Mouse (Mus musculus) lung, postnatal 36 days (tissue): Measurements from ENCODE around the gene Acvr1.

Source experiments
- DNase-seq: peaks from one replicate; pipeline ENCODE4 v3.0.0; 2022; ENCODE audit warnings: mixed read lengths

Acvr1 gene

GRCm38 (mm10) chr2:58516000-58516399 is 51.0 kb downstream of the Acvr1 start:
- DNase-seq: no peak

- DNase-seq: no peak
Measured at GRCm38 (mm10) chr2:58514489-58514888, 52.5 kb downstream of the Acvr1 start.

- DNase-seq: no peak
Measured at GRCm38 (mm10) chr2:58513212-58513611, 53.7 kb downstream of the Acvr1 start.

GRCm38 (mm10) chr2:58510192-58510591 is 56.8 kb downstream of the Acvr1 start:
- DNase-seq: peak; percentile 35

DNA sequence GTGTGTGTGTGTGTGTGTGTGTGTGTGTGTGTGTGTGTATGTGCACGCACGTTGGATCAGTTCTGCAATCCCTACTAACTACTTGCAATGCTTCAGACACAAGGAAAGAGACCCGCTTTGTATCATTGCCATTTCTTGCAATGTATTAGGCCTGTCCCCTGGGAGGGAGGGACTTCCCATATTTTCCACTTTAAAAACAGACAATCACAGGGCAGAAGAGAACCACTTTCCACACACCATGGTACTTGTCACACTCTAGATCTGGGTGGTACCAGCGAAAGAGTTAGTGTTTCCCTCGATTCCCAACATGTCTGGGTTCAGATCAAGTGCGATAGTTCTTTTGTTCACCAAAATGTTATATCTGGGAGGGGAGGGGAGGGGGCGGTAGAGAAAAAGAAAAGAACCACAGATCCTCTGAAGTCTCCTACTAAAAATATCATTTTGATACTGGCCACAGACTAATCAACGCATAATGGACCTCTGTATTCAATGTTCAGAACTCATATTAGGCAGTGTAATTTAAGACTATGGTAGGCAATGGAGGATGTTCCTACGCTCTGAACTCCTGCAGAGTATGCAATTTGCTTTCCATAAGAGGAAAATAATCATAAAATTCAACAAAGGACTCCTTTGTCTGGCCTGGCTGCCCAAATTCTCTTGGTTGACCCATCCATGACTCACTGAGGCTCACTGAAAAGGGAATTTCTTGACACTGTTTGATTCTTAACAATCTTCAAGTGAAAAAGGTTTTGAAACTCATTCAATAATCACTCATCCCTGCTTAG is 61.5 kb downstream of the Acvr1 start:
- DNase-seq: no peak

- no peak for DNase-seq
Measured at GRCm38 (mm10) chr2:58496647-58497410, 70.1 kb downstream of the Acvr1 start.

- DNase-seq: no peak
Measured at GRCm38 (mm10) chr2:58495271-58495670, 71.7 kb downstream of the Acvr1 start.

DNA sequence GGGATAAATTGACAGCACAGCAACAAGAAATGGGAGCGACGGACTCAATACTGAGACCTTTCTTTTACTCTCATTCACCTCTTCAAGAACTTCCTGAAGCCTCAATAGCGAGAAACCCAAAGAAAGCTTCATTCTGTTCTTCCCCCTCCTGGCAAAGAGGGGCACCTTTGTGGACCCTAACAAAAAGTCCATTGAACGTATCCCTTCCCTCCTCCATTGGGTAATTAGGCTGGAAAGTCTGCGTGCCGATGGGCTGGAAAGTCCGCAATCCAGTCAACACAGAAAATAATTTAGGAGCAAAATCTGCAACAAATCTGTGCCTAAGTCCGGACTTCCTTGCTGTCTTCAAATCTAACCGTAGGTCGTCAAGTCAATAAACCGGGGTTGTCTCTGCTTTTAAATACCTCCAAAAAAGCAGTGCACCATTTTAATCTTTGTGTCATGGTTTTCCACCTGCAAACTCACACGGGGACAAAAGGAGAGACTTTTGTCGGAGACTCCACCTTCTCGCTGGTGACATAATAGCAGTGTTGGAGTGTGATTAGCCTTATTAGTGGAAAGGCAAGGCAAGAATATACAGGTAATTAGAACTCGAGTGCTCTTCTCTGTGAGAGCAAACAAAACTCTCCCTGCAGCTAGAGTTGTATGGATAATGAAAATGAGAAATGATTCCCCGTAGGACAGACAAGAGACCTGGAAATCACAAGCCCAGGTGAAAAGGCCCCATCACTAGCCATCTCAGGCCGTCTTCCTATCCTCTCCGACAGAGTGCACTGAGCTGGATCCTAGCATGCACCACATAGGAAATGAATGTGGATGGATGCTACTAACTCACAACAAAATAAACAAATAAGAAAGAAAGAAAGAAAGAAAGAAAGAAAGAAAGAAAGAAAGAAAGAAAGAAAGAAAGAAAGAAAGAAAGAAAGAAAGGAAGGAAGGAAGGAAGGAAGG is 73.0 kb downstream of the Acvr1 start:
- DNase-seq: no peak

DNA sequence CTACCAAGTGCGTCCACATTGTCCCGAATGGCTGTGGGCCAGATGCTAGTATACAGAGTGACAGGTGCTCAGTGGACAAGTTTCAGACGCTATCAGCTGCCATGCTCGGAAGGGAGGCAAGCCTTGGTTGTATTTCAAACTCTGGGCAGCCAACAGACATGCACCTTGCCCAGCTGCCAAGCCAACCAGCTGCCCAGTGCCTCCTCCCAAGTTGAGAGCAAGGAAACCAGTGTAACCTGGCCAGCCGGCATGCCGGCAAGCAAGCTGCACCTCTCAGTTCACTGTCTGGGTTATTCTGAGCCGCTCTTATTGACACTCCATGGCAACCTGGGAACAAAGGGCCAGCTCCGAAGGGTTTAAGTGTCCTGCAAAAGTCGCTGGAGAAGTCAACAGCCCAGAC is 77.7 kb downstream of the Acvr1 start:
- peak; percentile 72 for DNase-seq

- no peak for DNase-seq
Measured at GRCm38 (mm10) chr2:58488404-58488803, 78.6 kb downstream of the Acvr1 start.

DNA sequence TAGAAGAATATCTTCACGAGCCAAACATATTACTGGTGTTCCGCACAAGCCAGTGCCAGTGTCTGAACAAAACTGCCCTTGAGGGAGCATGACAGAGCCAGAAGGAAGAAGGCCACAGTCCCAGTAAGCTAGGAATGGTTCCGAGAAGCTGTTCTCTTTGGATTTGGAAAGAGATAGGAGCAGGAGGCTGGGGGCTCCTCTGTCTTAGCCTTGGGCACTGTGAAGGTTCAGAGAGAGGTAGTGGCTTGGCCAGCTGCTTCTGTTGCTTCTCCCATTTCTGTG is 79.7 kb downstream of the Acvr1 start:
- no peak for DNase-seq

GRCm38 (mm10) chr2:58486441-58487278 is 80.3 kb downstream of the Acvr1 start:
- peak; percentile 59 for DNase-seq

- no peak for DNase-seq
Measured at GRCm38 (mm10) chr2:58485683-58486082, 81.3 kb downstream of the Acvr1 start.

- DNase-seq: peak; percentile 84
Measured at GRCm38 (mm10) chr2:58485152-58485551, 81.8 kb downstream of the Acvr1 start.

- no peak for DNase-seq
Measured at GRCm38 (mm10) chr2:58484284-58484965, 82.5 kb downstream of the Acvr1 start.

- DNase-seq: no peak
Measured at GRCm38 (mm10) chr2:58481450-58482100, 85.4 kb downstream of the Acvr1 start.

DNA sequence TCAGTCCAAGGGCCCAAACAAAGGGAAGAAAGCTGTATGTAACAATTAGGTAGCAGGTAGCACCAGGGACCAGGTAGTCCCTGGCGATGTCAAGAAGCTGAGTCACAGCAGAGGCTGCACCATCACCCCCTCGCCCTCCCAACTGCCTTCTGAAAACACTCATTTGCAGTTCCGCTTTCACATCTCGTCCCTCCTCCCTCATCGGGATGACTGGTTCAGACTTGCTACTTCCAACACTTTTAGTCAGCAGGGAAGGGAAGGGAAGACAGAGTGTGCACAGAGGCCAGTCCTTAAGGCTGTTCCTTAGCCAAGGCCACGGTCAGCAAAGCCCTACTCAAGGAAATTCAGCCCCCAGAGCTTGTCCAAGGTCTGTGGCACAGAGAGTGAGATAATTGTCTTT is 86.2 kb downstream of the Acvr1 start:
- DNase-seq: peak; percentile 32

- no peak for DNase-seq
Measured at GRCm38 (mm10) chr2:58479536-58479935, 87.4 kb downstream of the Acvr1 start.

DNA sequence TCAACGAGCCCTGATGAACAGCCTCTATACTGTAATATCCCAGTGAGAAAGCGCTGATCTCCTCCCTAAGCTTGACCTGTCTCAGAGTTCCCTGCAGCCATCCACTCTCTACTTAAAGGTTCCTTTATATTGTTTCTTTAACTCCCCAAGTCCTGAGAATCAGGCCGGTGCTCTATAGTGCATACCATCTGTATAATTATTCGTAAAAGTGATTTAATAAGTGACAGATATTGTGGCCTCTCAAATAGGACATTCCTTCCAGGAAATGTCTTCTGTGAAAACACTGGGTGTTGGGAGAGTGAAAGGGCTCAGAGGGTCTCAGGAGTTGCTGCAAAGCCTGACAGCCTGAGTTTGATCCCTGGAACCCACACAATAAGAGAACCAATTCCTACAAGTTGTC is 88.8 kb downstream of the Acvr1 start:
- no peak for DNase-seq

DNA sequence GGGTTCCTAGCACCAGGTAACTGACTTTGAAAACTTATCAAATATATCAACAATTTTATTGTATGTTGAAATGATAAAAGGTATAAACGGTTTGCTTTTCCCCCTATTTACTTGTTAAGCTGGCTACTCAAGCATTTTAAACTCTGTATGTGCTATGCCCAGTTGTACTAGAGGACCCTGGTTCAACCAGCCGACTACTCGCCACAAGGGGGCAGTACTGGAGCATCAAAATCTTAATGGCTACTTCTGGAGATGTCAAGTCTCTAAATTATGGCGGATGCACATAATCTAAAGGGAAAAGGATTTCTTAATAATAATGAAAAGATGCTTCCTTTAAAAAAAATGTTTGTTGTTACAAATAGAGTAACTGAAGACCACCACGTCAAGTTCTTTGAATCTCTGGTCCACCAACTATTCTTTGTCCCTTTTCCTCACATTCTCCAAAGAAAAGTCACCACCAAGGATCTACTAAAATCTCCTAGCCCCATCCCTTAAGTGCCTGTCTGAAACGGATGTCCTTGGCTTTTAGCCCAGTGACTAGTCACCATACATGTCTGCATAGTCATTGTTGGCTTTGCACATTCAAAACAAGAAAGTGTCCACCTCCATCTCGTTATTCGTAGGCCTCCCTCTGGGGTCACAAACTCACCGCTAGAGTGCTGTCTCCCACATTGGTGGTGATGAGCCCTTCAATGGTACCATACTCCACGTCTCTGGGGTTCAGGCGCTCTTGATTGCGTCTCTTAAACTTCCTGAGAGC is 89.8 kb downstream of the Acvr1 start:
- DNase-seq: peak; percentile 95
